Mouse (Mus musculus) thymus, postnatal 0 days (tissue): Measurements from ENCODE around the gene Tshz2. TPM values are rescaled to one million over a fixed set of nuclear protein-coding genes. Genes with fewer than 3 reads are reported as not detected.
A peak's percentile ranks its signal among the peaks of the same experiment; 100 is the strongest.

Experiments
- DNase-seq: peaks from one replicate; pipeline ENCODE4 v3.0.0-alpha.2; 2015; ENCODE audit warnings: low spot score
- polyA plus RNA-seq: library from polyadenylated mRNA; unstranded; fragments of >200 nt; fragmentation: Nextera tagmentation; extraction: Ambion mirVana; gene quantifications from 2 replicates; pipeline ENCODE4 v1.2.1, GENCODE M21; 2015

Tshz2 gene
- polyA plus RNA-seq, 1 experiment from 2014 or later: 1.7 TPM

- DNase-seq: peak; percentile 74
Observed at GRCm38 (mm10) chr2:169929540-169930497, 297.0 kb downstream of the Tshz2 start.

- no peak for DNase-seq
Observed at GRCm38 (mm10) chr2:169935642-169936041, 302.8 kb downstream of the Tshz2 start.

- no peak for DNase-seq
Observed at GRCm38 (mm10) chr2:169940297-169941142, 307.7 kb downstream of the Tshz2 start.

- DNase-seq: no peak
Observed at GRCm38 (mm10) chr2:169943727-169944126, 310.9 kb downstream of the Tshz2 start.

- DNase-seq: no peak
Observed at GRCm38 (mm10) chr2:169948139-169948538, 315.3 kb downstream of the Tshz2 start.

GRCm38 (mm10) chr2:169951041-169951440, 318.2 kb downstream of the Tshz2 start:
- no peak for DNase-seq

GRCm38 (mm10) chr2:169952981-169953380, 320.2 kb downstream of the Tshz2 start:
- DNase-seq: no peak

- peak; percentile 20 for DNase-seq
Observed at GRCm38 (mm10) chr2:169958736-169959573, 326.1 kb downstream of the Tshz2 start.

GRCm38 (mm10) chr2:169961463-169962230, 328.8 kb downstream of the Tshz2 start:
- DNase-seq: no peak

- no peak for DNase-seq
Observed at GRCm38 (mm10) chr2:169962231-169962600, 329.4 kb downstream of the Tshz2 start.

GRCm38 (mm10) chr2:169962776-169963175, 330.0 kb downstream of the Tshz2 start:
- no peak for DNase-seq

- no peak for DNase-seq
Observed at GRCm38 (mm10) chr2:169970481-169970880, 337.7 kb downstream of the Tshz2 start.

GRCm38 (mm10) chr2:169982925-169983324, 350.1 kb downstream of the Tshz2 start:
- DNase-seq: no peak

GRCm38 (mm10) chr2:169987186-169987585, 354.4 kb downstream of the Tshz2 start:
- DNase-seq: no peak

GRCm38 (mm10) chr2:169989186-169989585, 356.4 kb downstream of the Tshz2 start:
- no peak for DNase-seq

- no peak for DNase-seq
Observed at GRCm38 (mm10) chr2:169990991-169991390, 358.2 kb downstream of the Tshz2 start.

- DNase-seq: no peak
Observed at GRCm38 (mm10) chr2:169995987-169996386, 363.2 kb downstream of the Tshz2 start.

- no peak for DNase-seq
Observed at GRCm38 (mm10) chr2:169996501-169997237, 363.9 kb downstream of the Tshz2 start.

GRCm38 (mm10) chr2:169997276-169998049, 364.6 kb downstream of the Tshz2 start:
- no peak for DNase-seq
